Mouse (Mus musculus): ENCODE data around the gene Grin2a. TPM values are rescaled to one million over a fixed set of nuclear protein-coding genes. Genes with fewer than 3 reads are reported as not detected.

The Grin2a gene
- total RNA-seq, 2 experiments from 2014 or later = not detected

DNA sequence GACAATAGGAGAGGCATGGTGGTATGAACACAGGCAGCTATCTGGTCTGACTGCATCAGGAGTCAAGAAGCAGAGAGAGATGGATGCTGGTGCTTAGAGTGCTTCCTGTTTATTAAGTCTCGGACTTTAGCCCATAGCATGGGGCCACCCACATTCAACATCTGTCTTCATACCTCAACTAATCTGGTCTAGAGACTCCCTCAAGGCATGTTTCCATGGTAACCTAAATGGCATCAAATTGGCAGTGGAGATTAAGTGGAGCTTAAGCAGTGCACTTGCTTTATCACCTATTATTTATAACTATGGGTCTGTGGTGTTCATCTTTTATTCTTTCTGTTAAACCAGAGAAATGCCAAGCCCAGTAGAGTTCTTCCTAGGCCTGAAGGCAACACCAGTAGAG, 433.5 kb downstream of the Grin2a start:
- ATAC-seq (replicated peaks; ENCODE audit: low FRiP score, poor library complexity, severe bottlenecking) = no peak

DNA sequence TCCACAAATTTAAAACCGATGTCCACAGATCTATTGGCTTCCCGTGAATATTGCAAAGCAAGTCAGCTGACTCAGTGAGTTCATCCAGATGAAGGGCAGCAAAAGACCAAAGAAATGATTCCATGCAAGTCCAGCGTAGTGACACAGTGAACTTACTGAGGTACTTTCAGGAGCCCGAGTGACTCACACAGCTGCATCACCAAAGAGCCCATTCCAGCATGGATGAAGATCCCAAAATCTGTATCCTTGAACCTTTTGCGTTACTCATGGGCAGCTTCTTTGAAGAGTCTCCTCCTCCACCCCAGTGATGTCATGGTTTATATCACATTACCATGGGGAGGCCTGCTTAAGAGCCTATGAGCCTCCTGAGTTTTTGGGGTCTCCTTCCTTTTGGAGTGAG, 460.2 kb downstream of the Grin2a start:
- ATAC-seq (replicated peaks; ENCODE audit: low FRiP score, poor library complexity, severe bottlenecking) = no peak

DNA sequence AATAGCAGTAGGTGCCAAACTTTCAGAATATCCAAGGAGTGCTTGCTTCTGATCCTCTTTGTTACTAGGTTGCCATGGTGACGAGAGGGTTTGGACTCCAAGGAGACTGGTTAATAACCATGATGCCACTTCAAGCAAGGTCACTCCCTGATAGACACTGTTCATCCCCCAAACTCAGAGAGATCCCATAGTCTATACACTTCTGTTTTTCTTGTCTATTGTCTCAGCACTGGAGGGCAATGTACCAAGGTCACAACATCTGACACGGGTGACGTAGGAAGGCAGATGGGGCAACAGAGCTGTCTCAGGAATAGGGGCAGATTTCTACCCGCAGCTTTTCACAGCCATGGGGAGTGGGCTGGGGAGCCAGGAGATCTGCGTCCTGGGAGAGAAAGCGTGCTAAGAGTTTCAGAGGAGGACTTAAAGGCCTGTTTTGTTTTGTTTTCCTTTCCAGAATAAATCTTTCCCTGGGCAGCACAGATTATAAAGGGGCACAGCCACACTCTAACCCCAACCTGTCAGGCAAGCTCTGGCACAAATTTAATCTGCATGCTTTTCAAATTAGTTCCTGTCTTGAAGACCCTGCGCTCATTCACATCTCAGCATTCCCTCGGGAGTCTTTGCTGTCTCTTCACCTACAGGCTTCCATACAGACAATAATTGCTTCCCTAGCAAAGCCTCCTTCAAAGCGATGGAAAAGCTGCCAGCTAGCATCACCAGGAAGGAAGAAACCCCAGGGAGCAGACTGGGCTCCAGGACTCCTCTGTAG, 461.6 kb downstream of the Grin2a start:
- ATAC-seq (replicated peaks; ENCODE audit: low FRiP score, poor library complexity, severe bottlenecking) = no peak

DNA sequence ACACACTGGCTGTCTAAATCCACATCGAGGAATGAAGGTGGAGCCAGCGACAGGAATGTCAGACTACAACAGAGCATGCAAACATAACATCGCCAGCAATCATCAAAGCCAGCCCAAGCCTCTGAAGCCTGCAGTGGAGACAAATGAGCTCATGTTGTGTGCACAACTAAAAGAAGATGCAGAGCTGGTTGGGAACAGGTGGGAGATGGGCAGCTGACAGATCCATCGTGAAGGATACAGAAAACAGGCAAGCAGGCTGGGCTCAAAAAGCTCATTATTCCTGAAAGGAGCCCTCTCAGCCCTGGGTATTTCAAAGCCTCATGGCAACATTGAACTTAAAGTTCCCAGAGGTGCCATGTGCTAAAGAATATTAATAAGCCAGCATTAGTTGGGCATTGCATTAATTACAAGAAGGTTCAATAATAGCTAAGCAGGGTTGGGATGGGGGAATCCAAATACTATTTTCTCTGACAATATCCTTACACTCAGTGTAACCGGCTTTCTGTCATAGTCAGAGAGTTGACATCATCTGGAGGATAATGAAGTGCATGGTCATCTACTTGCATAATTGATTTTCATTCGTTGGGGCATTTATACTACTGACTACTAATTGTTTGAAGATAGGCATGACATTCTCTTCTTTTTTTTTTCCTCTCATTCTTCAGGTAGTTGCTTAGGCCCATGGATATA, 462.4 kb downstream of the Grin2a start:
- ATAC-seq (replicated peaks; ENCODE audit: low FRiP score, poor library complexity, severe bottlenecking) = no peak

DNA sequence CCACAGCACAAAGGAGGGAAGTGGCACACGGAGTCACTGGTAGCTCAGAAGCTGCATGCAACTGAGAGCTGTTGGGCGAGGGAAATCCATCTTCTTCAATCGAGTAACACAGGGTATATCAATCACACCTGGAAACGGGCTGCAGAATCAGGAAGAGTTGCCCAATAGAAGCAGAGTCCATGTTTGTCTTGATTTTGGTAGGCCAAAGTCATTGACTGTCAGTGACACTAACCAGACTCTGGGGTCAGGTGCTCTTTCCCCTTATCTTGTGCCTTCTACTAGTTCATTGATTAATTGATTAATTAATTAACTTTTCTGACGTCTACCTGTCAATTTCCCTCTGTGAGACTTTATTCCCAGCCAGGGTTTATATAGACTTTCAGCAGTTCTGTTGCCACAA, 468.1 kb downstream of the Grin2a start:
- ATAC-seq (replicated peaks; ENCODE audit: low FRiP score, poor library complexity, severe bottlenecking) = no peak

GRCm38 (mm10) chr16:9523314-9523713, 472.0 kb downstream of the Grin2a start:
- ATAC-seq (replicated peaks; ENCODE audit: low FRiP score, poor library complexity, severe bottlenecking) = no peak

Other genes starting within 250 kb of the Grin2a start
- gene Rpl39l, start 174.7 kb upstream of the Grin2a start, total RNA-seq (2015; ENCODE audit: low replicate concordance) = not detected in 2 replicates
- gene Rpl39l, start 174.7 kb upstream of the Grin2a start, total RNA-seq (2017; ENCODE audit: low replicate concordance) = not detected in 2 replicates
- gene Atf7ip2, start 197.2 kb upstream of the Grin2a start, total RNA-seq (2015; ENCODE audit: low replicate concordance) = not detected in 2 replicates
- 1.8 TPM in 1 of 2 replicates, not detected in the other for gene Atf7ip2, start 197.2 kb upstream of the Grin2a start, total RNA-seq (2017; ENCODE audit: low replicate concordance)

Data from erythroblast, adult 5-6 weeks (primary cell).